Mouse (Mus musculus) G1E (cell line): Measurements from ENCODE around the gene Dhx9.

Experiments
- CTCF ChIP-seq: IDR thresholded peaks from 2 replicates; pipeline ENCODE4 v1.5.1; 2012; ENCODE audit warnings: low read depth, low read length, inconsistent platforms, mixed read lengths
- GATA1 ChIP-seq: IDR thresholded peaks from 2 replicates; pipeline ENCODE4 v1.6.1; 2012; ENCODE audit warnings: borderline replicate concordance, low read length, inconsistent platforms, mixed read lengths

- TF ChIP-seq CTCF: no peak
- TF ChIP-seq GATA1: no peak
These were observed 12.6 kb upstream of the Dhx9 start for GRCm38 (mm10) chr1:153500030-153500429.
